Mouse (Mus musculus): ENCODE data around the gene Arv1. TPM values are rescaled to one million over a fixed set of nuclear protein-coding genes. Genes with fewer than 3 reads are reported as not detected.

Arv1 gene
- polyA plus RNA-seq, 1 experiment from 2014 or later = 32.6 TPM

DNA sequence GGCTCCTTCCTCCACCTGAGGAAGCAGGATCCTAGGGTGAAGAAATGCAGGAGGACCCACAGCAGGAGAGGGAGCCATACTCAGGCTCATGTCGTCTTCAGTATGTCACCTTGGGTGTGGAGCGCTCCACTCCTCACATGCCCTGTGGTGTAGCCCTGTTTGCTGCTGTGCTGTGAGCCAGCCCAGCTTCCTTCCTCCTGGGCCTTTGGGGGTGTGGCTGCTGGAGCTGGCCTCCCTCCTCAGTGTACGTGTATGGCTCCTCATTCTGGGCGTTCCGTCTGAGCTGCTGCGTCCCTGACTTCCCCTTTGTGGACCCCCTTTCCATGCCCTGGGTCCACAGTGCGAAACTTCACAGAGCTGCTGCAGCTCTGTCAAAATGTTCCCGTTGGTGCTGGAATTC lies 10.9 kb downstream of the Arv1 start:
- no peak overlapping the region for H3K27ac ChIP-seq
- peaks cover 86% of the 10 kb centered on the region for H3K36me3 ChIP-seq
- no peak overlapping the region for H3K4me2 ChIP-seq (replicated peaks)
- no peak overlapping the region for H3K9ac ChIP-seq (replicated peaks)
- H3K4me1 ChIP-seq (replicated peaks) = no peaks in the 10 kb centered on the region
- WGBS = 93% methylated on average over 8 of the region's 8 CpGs
- H3K27me3 ChIP-seq = no peaks in the 10 kb centered on the region
- no peak overlapping the region for H3K4me3 ChIP-seq (replicated peaks)
- ATAC-seq = no peak
- no peaks in the 10 kb centered on the region for H3K9me3 ChIP-seq

DNA sequence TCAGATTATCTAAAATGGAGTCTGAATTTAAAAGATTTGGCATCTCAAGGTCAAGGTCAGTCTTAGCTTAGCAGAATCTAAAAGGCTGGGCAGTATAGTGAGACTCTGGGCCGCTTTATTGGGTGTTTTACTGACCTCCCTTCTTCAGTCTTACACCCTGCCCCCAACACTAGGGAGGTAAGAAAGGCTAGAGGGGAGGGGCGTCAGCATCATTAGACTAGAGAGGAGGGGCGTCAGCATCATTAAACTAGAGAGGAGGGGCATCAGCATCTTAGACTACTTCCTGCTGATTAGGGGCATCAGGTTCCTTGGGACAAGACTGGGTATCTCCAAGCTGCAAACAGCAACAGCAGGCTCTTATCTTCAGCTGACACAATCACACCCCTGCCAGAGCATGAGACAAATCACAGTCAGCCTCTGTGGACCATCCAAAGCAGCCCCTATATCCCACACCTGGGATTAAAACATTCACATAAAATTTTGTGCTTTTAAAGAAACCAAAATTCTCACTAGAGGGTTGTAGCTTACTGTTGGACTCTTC lies 13.5 kb downstream of the Arv1 start:
- Histone ChIP-seq H3K36me3 (peaks cover 60% of the 10 kb centered on the region), H3K27me3 (no peaks in the 10 kb centered on the region), H3K4me2 (replicated peaks) (no peak overlapping the region), H3K4me3 (replicated peaks) (no peak overlapping the region), H3K4me1 (replicated peaks) (no peaks in the 10 kb centered on the region), H3K27ac (no peak overlapping the region), H3K9ac (replicated peaks) (no peak overlapping the region), H3K9me3 (no peaks in the 10 kb centered on the region)
- no peak for ATAC-seq
- WGBS = 71% methylated on average over 3 of the region's 3 CpGs

- Histone ChIP-seq H3K9ac (replicated peaks) (no peak overlapping the region), H3K36me3 (peaks cover 33% of the 10 kb centered on the region), H3K4me1 (replicated peaks) (no peaks in the 10 kb centered on the region), H3K9me3 (no peaks in the 10 kb centered on the region), H3K4me2 (replicated peaks) (no peak overlapping the region), H3K27ac (no peak overlapping the region), H3K4me3 (replicated peaks) (no peak overlapping the region), H3K27me3 (no peaks in the 10 kb centered on the region)
- WGBS = 91% methylated on average over 1 of the region's 1 CpGs
- ATAC-seq = no peak
Measured at GRCm38 (mm10) chr8:124739268-124739667, 17.3 kb downstream of the Arv1 start.

DNA sequence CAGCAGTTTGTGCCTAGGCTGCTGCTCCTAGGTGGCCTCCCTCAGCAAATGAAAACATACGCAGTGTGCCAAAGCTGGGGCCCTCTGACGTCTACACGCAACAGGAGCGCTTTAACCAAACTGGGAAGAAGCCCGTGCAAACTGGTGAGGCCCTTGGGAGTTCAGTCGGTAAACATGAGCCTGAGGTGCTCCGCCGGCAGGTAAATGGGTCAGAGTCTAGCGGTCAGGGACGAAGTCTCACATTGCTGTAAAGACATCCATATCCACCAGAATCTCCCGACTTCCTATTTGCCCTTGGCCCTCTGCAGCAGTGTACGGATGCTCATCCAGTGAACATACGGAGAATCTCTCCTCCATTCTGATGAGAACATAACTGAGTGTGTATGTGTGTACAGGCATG lies 24.7 kb downstream of the Arv1 start:
- Histone ChIP-seq H3K4me2 (replicated peaks) (no peak overlapping the region), H3K4me3 (replicated peaks) (no peak overlapping the region), H3K27ac (no peak overlapping the region), H3K9me3 (no peaks in the 10 kb centered on the region), H3K9ac (replicated peaks) (no peak overlapping the region), H3K27me3 (peaks cover 28% of the 10 kb centered on the region), H3K36me3 (no peaks in the 10 kb centered on the region), H3K4me1 (replicated peaks) (peaks cover 9% of the 10 kb centered on the region)
- ATAC-seq = no peak
- WGBS = 74% methylated on average over 13 of the region's 13 CpGs

DNA sequence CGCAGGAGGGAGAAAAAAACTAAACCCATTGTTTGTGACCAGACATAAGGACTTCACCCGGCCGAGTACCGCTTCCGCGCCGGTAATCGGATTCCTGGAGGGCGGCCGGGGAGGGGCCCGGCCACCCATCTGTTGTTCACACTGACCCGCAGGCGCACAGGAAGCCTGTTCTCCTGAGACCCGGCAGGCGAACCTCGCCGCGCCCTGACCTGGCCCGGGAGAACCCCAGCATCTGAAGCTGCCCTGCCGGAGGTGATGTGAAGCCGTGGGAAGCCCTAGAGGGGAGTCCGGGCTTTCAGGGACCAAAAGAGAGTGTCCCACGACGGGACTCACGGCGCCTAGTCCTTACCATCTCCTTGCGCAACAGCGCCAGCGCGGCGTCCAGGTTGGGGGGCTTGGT lies 29.3 kb downstream of the Arv1 start:
- Histone ChIP-seq H3K4me3 (replicated peaks) (peak overlapping the region; percentile 48), H3K27me3 (peaks cover 62% of the 10 kb centered on the region), H3K4me1 (replicated peaks) (peaks cover 21% of the 10 kb centered on the region), H3K4me2 (replicated peaks) (peak overlapping the region; percentile 68), H3K9ac (replicated peaks) (peak overlapping the region; percentile 58), H3K9me3 (no peaks in the 10 kb centered on the region), H3K36me3 (no peaks in the 10 kb centered on the region), H3K27ac (no peak overlapping the region)
- under 1% methylated on average over 31 of the region's 31 CpGs for WGBS
- no peak for ATAC-seq

- Histone ChIP-seq H3K9ac (replicated peaks) (peak within 1 kb of the TSS; percentile 58), H3K4me3 (replicated peaks) (peak within 1 kb of the TSS; percentile 48), H3K27ac (no peak within 1 kb of the TSS), H3K4me1 (replicated peaks) (peaks cover 21% of the 10 kb centered on the region), H3K36me3 (no peaks in the 10 kb centered on the region), H3K9me3 (no peaks in the 10 kb centered on the region), H3K4me2 (replicated peaks) (peak within 1 kb of the TSS; percentile 68), H3K27me3 (peaks cover 62% of the 10 kb centered on the region)
- peak; percentile 63 for ATAC-seq
- under 1% methylated on average over 40 of the region's 41 CpGs for WGBS
Measured at GRCm38 (mm10) chr8:124751709-124752173, 29.8 kb downstream of the Arv1 start, which contains the start of gene Fam89a. Fam89a (minus strand) TSS chr8:124751832.

GRCm38 (mm10) chr8:124752325-124752862 lies 30.5 kb downstream of the Arv1 start:
- ATAC-seq = no peak
- Histone ChIP-seq H3K4me3 (replicated peaks) (0 out of 2 replicates have a peak overlapping the region, but pooled peaks have one; percentile 48), H3K4me2 (replicated peaks) (no peak overlapping the region)

GRCm38 (mm10) chr8:124754101-124754791 lies 32.3 kb downstream of the Arv1 start:
- H3K9me3 ChIP-seq = no peaks in the 10 kb centered on the region
- H3K4me2 ChIP-seq (replicated peaks) = no peak overlapping the region
- H3K27ac ChIP-seq = no peak overlapping the region
- H3K4me3 ChIP-seq (replicated peaks) = no peak overlapping the region
- no peak overlapping the region for H3K9ac ChIP-seq (replicated peaks)
- H3K27me3 ChIP-seq = peaks cover 59% of the 10 kb centered on the region
- ATAC-seq = no peak
- H3K36me3 ChIP-seq = no peaks in the 10 kb centered on the region
- 15% methylated on average over 11 of the region's 11 CpGs for whole genome bisulfite sequencing
- H3K4me1 ChIP-seq (replicated peaks) = peaks cover 21% of the 10 kb centered on the region

More at GRCm38 (mm10) chr8:124752325-124752862, 30.5 kb downstream of the Arv1 start:
- peaks cover 21% of the 10 kb centered on the region for H3K4me1 ChIP-seq (replicated peaks)
- 32% methylated on average over 21 of the region's 21 CpGs for WGBS
- H3K27me3 ChIP-seq = peaks cover 62% of the 10 kb centered on the region
- no peaks in the 10 kb centered on the region for H3K36me3 ChIP-seq
- no peak overlapping the region for H3K27ac ChIP-seq
- H3K9ac ChIP-seq (replicated peaks) = no peak overlapping the region
- H3K9me3 ChIP-seq = no peaks in the 10 kb centered on the region

DNA sequence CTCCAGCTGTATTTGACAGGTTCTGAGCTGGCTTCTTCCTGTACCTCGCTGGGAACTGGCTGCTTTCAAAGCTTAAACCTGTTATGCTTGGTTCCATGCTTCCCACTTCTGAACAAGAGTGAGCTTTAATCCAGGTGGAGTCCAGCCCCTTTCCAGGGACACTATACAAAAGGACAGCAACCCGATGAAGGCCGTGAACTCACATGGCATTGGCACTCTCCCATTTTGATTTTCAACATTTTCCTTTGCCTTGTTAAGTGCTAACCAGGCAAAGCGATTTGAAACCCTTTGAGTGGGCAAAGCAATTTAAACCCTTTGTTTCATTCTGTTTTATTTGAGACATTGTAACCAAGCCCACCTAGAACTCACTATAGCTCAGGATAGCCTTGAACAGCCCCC lies 32.9 kb downstream of the Arv1 start:
- Histone ChIP-seq H3K4me2 (replicated peaks) (no peak overlapping the region), H3K27ac (no peak overlapping the region), H3K9ac (replicated peaks) (no peak overlapping the region), H3K36me3 (no peaks in the 10 kb centered on the region), H3K27me3 (peaks cover 53% of the 10 kb centered on the region), H3K4me3 (replicated peaks) (no peak overlapping the region), H3K4me1 (replicated peaks) (peaks cover 21% of the 10 kb centered on the region), H3K9me3 (no peaks in the 10 kb centered on the region)
- no peak for ATAC-seq
- WGBS = 35% methylated on average over 4 of the region's 4 CpGs

GRCm38 (mm10) chr8:124755481-124755880 lies 33.5 kb downstream of the Arv1 start:
- Histone ChIP-seq H3K4me1 (replicated peaks) (peaks cover 21% of the 10 kb centered on the region), H3K4me3 (replicated peaks) (no peak overlapping the region), H3K36me3 (no peaks in the 10 kb centered on the region), H3K4me2 (replicated peaks) (no peak overlapping the region), H3K9me3 (no peaks in the 10 kb centered on the region), H3K27ac (no peak overlapping the region), H3K9ac (replicated peaks) (no peak overlapping the region), H3K27me3 (peaks cover 46% of the 10 kb centered on the region)
- ATAC-seq = no peak
- WGBS = 86% methylated on average over 8 of the region's 8 CpGs

- H3K36me3 ChIP-seq = no peaks in the 10 kb centered on the region
- H3K9me3 ChIP-seq = no peaks in the 10 kb centered on the region
- H3K27ac ChIP-seq = no peak overlapping the region
- H3K27me3 ChIP-seq = peaks cover 40% of the 10 kb centered on the region
- no peak overlapping the region for H3K9ac ChIP-seq (replicated peaks)
- 72% methylated on average over 2 of the region's 2 CpGs for WGBS
- no peak overlapping the region for H3K4me3 ChIP-seq (replicated peaks)
- ATAC-seq = no peak
- H3K4me1 ChIP-seq (replicated peaks) = peaks cover 17% of the 10 kb centered on the region
- no peak overlapping the region for H3K4me2 ChIP-seq (replicated peaks)
Measured at GRCm38 (mm10) chr8:124756153-124756552, 34.2 kb downstream of the Arv1 start.

DNA sequence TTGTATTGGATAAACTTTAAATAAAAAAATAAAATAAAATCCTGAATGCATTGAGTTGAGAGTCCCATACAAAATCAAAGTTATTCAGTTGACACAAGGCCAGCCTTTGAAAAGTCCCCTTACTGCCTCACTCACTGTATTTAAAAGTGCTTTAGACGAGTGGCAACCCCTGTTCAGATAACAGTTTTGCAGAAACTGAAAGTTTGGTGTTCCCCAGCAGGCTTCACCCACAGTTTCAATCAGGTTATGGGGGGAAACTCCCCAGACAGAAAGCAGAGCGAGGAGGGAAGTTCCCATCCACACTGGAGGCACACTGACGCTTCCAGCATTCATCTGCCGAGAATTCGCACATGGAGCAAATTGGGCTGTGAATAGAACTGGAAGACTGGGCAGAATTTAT lies 34.7 kb downstream of the Arv1 start:
- Histone ChIP-seq H3K4me2 (replicated peaks) (no peak overlapping the region), H3K9me3 (no peaks in the 10 kb centered on the region), H3K36me3 (no peaks in the 10 kb centered on the region), H3K4me3 (replicated peaks) (no peak overlapping the region), H3K27ac (no peak overlapping the region), H3K9ac (replicated peaks) (no peak overlapping the region), H3K4me1 (replicated peaks) (peaks cover 12% of the 10 kb centered on the region), H3K27me3 (peaks cover 35% of the 10 kb centered on the region)
- ATAC-seq = no peak
- 71% methylated on average over 5 of the region's 5 CpGs for WGBS

Measured in midbrain, embryonic 13.5 days (tissue).